Mouse (Mus musculus): Measurements from ENCODE around the gene Kank1.
A peak's percentile ranks its signal among the peaks of the same experiment; 100 is the strongest.
"Not testable (repeated sequence)": the region's sequence is repeated elsewhere in the genome, so short reads cannot be mapped to it uniquely, and the experiment has no call there.

The Kank1 gene

GRCm38 (mm10) chr19:25438246-25438645, 201.5 kb downstream of the Kank1 start:
- no peak for DNase-seq (ENCODE audit: low spot score)

GRCm38 (mm10) chr19:25439807-25440206, 203.0 kb downstream of the Kank1 start:
- no peak for DNase-seq (ENCODE audit: low spot score)

- DNase-seq (ENCODE audit: low spot score), result no peak
These were observed 204.0 kb downstream of the Kank1 start for GRCm38 (mm10) chr19:25440736-25441135.

GRCm38 (mm10) chr19:25445054-25445453, 208.3 kb downstream of the Kank1 start:
- peak; percentile 76 for DNase-seq (ENCODE audit: low spot score)

- no peak for DNase-seq (ENCODE audit: low spot score)
These were observed 209.1 kb downstream of the Kank1 start for GRCm38 (mm10) chr19:25445842-25446241.

GRCm38 (mm10) chr19:25446683-25447082, 209.9 kb downstream of the Kank1 start:
- DNase-seq (ENCODE audit: low spot score), result no peak

- no peak for DNase-seq (ENCODE audit: low spot score)
These were observed 210.6 kb downstream of the Kank1 start for GRCm38 (mm10) chr19:25447373-25447772.

GRCm38 (mm10) chr19:25450869-25451629, 214.3 kb downstream of the Kank1 start:
- peak; percentile 57 for DNase-seq (ENCODE audit: low spot score)

- no peak for DNase-seq (ENCODE audit: low spot score)
These were observed 216.4 kb downstream of the Kank1 start for GRCm38 (mm10) chr19:25453146-25453545.

- DNase-seq (ENCODE audit: low spot score), result no peak
These were observed 224.0 kb downstream of the Kank1 start for GRCm38 (mm10) chr19:25460760-25461159.

GRCm38 (mm10) chr19:25461553-25462320, 225.0 kb downstream of the Kank1 start:
- DNase-seq (ENCODE audit: low spot score), result no peak

GRCm38 (mm10) chr19:25475806-25476205, 239.0 kb downstream of the Kank1 start:
- DNase-seq (ENCODE audit: low spot score), result not testable (repeated sequence)

- DNase-seq (ENCODE audit: low spot score), result no peak
These were observed 242.4 kb downstream of the Kank1 start for GRCm38 (mm10) chr19:25479152-25479669.

- DNase-seq (ENCODE audit: low spot score), result no peak
These were observed 244.0 kb downstream of the Kank1 start for GRCm38 (mm10) chr19:25480820-25481219.
